Mouse (Mus musculus) megakaryocyte, embryonic 14.5 days (primary cell): ENCODE results near the gene Evi5.

Experiments used
- FLI1 ChIP-seq: IDR thresholded peaks from 2 replicates; pipeline ENCODE4 v1.6.1; 2012; ENCODE audit warnings: low read length, inconsistent platforms, mixed read lengths
- GATA1 ChIP-seq: IDR thresholded peaks from 3 replicates; pipeline ENCODE4 v1.6.1; 2012; ENCODE audit warnings: mixed read lengths, low read length, inconsistent platforms, borderline replicate concordance

DNA sequence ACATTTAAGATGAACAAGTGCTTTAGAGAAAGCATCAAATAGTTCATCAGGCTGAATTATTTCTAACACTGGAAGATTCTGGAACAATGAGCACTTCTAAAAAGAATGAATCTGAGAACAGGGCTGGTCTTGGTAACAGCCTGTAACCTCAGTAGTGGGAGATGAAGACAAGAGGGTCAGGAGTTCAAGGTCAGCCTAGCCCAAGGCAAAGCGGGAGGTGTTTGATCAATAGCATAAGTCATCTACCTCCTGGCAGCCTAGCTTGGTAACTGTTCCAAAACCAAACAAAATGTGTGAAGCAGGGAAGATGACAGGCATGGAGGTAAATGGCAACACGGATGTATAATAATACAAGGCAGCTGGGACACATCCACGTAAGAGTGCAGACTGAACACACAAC lies 10.9 kb downstream of the Evi5 start:
- TF ChIP-seq GATA1 (no peak), FLI1 (no peak)
